Mouse (Mus musculus) liver (tissue): ENCODE data around the gene Sae1.
"Not testable (repeated sequence)": the region's sequence is repeated elsewhere in the genome, so short reads cannot be mapped to it uniquely, and the experiment has no call there.

ENCODE experiments used
- DNase-seq: peaks from one replicate; pipeline ENCODE4 v3.0.0-alpha.2; 2020; ENCODE audit warnings: mixed read lengths

Sae1 gene

GRCm38 (mm10) chr7:16308555-16309317 is 78.9 kb downstream of the Sae1 start:
- peak; percentile 21 for DNase-seq

DNA sequence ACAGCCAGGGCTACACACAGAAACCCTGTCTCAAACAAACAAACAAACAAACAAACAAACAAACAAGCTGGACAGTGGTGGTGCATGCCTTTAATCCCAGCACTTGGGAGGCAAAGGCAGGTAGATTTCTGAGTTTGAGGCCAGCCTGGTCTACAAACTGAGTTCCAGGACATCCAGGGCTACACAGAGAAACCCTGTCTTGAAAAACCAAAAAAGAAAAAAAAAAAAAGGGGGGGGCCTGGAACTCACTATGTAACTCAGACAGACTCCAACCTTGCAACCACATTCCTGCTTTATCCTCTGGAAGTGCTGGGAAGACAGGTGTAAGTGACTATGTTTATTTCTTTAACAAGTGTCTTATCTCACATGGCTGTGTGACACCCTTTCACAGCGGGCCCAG is 79.5 kb downstream of the Sae1 start, which contains the start of gene Bbc3:
Gene Bbc3, plus strand, starts transcription at position 301 of the 400 bp plus-strand sequence.
- DNase-seq: not testable (repeated sequence)

- DNase-seq: not testable (repeated sequence)
These were observed 80.5 kb downstream of the Sae1 start for GRCm38 (mm10) chr7:16307141-16307540.

DNA sequence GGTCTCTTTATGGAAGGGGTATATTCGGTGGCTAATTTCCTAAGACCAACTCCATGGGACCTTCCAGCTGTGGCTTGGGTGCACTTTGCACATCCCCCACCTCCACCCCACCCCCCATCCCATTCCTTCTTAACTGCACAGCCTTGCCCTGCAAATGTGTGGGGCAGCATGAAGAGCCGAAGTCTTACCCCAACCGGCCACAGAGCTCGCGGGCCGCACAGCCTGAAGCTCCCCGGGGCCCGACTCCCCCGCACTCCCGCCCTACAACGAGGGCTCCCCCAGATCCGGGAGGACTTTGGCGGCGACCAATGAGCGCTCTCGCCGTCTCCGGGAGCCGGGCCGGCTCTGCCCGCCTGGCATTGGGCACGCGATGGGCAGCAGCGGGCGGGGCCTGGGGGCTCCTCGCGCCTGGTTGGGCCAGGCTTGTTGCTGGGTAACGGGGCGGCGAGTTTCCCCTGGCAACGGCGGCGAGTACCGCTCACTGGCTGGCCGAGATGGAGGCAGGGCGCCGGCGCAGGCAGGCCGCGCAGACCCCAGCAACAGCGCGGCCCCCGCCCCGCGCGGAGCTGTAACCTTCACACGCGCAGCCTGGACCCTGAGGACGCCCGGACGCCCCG is 88.1 kb downstream of the Sae1 start:
- DNase-seq: peak; percentile 78

- DNase-seq: no peak
These were observed 88.7 kb downstream of the Sae1 start for GRCm38 (mm10) chr7:16298927-16299326.

- no peak for DNase-seq
These were observed 90.0 kb downstream of the Sae1 start for GRCm38 (mm10) chr7:16297616-16298015.

DNA sequence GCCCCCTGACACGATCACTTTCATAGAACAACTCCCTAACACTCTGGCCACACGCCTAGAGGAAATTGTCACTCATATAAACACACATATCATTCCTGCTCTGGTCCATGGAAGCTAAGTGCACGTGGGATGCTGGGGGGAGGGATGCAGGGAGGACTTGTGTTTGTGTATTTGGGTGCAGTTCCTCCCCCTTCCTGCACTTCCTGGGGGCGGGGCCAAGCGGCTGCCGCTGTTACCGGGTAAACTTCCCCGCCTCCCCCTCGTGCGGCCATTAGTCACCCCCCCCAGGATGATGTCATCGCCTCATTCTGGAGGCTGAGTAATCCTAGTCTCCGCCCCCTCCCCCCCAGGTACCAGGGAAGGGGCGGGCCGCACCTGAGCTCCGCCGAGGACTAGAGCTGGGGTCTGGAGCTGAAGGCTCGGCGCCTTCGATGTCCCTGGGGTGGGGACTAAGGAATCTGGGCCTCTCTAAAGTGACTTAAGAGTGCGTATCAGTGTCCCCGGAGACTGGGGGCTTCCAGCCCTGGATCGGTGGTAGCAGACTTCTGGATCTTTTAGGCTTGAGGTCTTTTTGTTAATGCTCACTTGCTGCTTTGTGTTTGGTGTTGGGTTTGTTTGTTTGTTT is 90.7 kb downstream of the Sae1 start:
- DNase-seq: peak; percentile 94

DNA sequence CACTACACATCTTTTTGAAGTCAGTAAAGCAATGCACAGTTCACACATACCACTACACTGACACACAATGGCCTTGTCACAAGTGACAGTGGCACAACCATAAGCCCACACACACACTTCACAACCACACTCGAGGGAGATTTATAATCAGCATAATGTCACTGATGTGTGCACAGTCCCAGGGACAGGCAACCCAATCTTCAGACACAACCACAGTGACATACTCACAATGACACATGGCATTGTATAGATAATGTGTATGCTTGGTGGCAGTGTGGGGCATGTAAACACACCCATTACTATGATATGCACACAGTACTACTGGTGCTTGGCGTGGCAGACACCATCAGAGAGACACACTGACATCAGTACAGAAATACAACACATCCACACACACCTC is 91.5 kb downstream of the Sae1 start:
- peak; percentile 59 for DNase-seq

GRCm38 (mm10) chr7:16295321-16295900 is 92.2 kb downstream of the Sae1 start:
- DNase-seq: peak; percentile 91

GRCm38 (mm10) chr7:16294837-16295236 is 92.8 kb downstream of the Sae1 start:
- DNase-seq: peak; percentile 96

GRCm38 (mm10) chr7:16294346-16294745 is 93.3 kb downstream of the Sae1 start:
- peak; percentile 70 for DNase-seq

GRCm38 (mm10) chr7:16287791-16288190 is 99.8 kb downstream of the Sae1 start:
- no peak for DNase-seq

DNA sequence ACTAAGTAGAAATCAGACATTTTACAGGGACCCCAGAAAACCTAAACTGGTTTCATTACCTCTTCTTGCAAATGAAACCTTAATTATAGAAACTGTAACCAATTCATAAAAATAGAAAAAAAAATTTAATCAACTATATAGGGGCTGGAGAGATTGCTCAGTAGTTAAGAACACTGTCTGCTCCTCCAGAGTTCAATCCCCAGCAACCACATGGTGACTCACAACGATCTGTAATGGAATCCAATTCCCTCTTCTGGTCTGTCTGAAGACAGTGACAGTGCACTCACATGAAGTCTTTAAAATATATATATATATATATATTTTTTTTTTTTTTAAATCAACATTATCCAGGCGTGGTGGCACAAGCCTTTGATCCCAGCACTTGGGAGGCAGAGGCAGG is 100.6 kb downstream of the Sae1 start:
- DNase-seq: no peak

- peak; percentile 100 for DNase-seq
These were observed 101.3 kb downstream of the Sae1 start, which contains the start of gene Ccdc9 for GRCm38 (mm10) chr7:16286026-16286961. TSS of gene Ccdc9 (minus strand) at chr7:16286795.

DNA sequence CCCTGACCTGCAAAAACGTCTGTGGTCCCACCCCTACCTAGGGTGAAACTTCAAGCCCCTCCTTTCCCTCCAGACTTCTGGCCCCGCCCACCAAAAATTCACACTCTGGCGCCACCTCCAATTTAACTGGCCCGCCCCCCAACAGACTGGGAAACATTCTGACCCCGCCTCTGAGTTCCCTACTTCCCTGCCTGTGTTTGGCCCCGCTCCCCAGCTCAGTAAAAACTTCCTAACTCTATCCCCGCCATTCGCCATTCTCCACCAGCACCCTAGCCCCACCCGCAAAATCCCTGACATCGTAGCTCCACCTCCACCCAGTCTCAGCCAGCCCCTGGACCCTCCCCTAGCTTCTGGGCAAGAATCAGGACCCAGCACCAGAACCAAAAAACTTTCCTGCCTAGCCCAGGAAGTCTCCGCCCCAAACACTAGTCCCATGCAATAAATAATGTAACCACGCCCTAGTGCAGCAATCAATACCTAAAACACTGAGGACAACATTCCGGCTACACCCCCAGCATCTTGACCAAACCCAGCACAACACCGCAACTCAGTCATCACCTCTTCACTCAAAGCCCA is 102.1 kb downstream of the Sae1 start:
- DNase-seq: peak; percentile 80

GRCm38 (mm10) chr7:16284904-16285303 is 102.7 kb downstream of the Sae1 start:
- DNase-seq: no peak

- no peak for DNase-seq
These were observed 103.6 kb downstream of the Sae1 start for GRCm38 (mm10) chr7:16284001-16284400.

GRCm38 (mm10) chr7:16282334-16282733 is 105.3 kb downstream of the Sae1 start:
- no peak for DNase-seq

- DNase-seq: no peak
These were observed 106.9 kb downstream of the Sae1 start for GRCm38 (mm10) chr7:16280721-16281120.

DNA sequence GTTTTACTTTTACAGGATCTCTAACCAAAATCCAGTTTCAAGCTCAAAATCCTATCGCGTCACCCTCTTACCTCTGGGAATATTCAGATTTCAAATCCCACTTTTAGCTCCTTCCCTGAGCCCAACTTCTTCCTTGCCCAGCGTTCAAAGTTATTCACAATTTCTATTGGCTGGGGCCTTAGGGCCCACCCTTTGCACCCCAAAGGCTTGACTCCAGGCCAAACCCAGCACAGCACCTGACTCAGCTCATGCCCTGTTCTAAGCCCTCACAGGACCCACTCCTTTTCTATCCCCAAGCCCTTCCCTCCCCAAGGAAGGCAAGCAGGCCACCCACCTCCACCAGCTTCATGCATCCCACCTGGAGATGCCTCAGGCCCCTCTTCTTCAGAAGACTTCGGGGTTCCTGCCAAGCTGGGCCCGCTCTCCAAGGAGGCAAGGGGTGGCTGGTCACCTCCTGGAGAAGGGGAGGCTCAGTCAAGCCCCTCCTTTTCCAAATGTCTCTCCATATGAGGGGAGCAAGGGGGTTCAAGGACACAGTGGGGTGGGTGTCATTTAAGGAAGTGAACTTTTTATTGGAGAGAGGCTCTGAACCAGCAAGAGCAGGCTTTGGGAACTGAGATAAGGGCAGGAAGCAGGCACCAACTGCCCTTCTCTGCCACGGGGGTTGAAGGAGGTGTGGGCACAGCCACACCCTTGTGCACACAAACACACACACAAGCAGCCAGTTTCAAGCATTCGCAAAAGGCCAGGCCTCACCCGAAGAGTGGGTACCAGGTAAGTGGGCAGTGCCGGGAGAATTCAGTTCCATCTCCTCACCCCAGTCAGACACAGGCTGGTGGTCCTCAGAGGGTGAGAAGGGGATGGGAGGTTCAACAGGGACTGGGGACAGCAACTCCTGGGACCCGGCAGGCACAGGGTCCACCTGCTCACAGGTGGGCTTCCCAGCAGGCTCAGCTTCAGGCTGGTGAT is 112.4 kb downstream of the Sae1 start:
- DNase-seq: peak; percentile 67

- peak; percentile 91 for DNase-seq
These were observed 113.9 kb downstream of the Sae1 start for GRCm38 (mm10) chr7:16273766-16274140.
